Mouse (Mus musculus) embryonic facial prominence, embryonic 10.5 days (tissue): ENCODE results near the gene Polr2i. TPM values are rescaled to one million over a fixed set of nuclear protein-coding genes. Genes with fewer than 3 reads are reported as not detected.
"Not testable (repeated sequence)": the region's sequence is repeated elsewhere in the genome, so short reads cannot be mapped to it uniquely, and the experiment has no call there.

Experiments used
- DNase-seq: peaks from one replicate; pipeline ENCODE4 v3.0.0-alpha.2; 2017; ENCODE audit warnings: low spot score
- H3K27ac ChIP-seq: fragments of 300-500 bp; sonication (generic); replicated peaks from 2 replicates; pipeline ENCODE4 v1.5.1; 2016; ENCODE audit warnings: mild to moderate bottlenecking
- H3K27me3 ChIP-seq: fragments of 300-500 bp; sonication (generic); replicated peaks from 2 replicates; pipeline ENCODE4 v1.6.1; 2016; ENCODE audit warnings: low read depth, mild to moderate bottlenecking; ENCODE audit not compliant: poor library complexity, severe bottlenecking
- H3K36me3 ChIP-seq: fragments of 300-500 bp; sonication (generic); replicated peaks from 2 replicates; pipeline ENCODE4 v1.6.1; 2016; ENCODE audit warnings: mild to moderate bottlenecking, moderate library complexity
- H3K4me1 ChIP-seq: fragments of 300-500 bp; sonication (generic); 2 replicates; pipeline ENCODE4 v1.6.1; 2016
- H3K4me3 ChIP-seq: fragments of 300-500 bp; sonication (generic); 2 replicates; pipeline ENCODE4 v1.5.1; 2016; ENCODE audit warnings: mild to moderate bottlenecking, moderate library complexity
- H3K9me3 ChIP-seq: fragments of 300-500 bp; sonication (generic); 2 replicates; pipeline ENCODE4 v1.6.1; 2016; ENCODE audit warnings: mild to moderate bottlenecking
- WGBS: fragments of 180-500 bp; shearing (Covaris S2); methylation state at CpG from one replicate; pipeline ENCODE4 v1.1.7; 2016; 5-methylcytosine and 5-hydroxymethylcytosine counted together
- polyA plus RNA-seq: library from polyadenylated mRNA; unstranded; fragments of >200 nt; fragmentation: Nextera tagmentation; extraction: Ambion mirVana; gene quantifications from 2 replicates; pipeline ENCODE4 v1.2.1, GENCODE M21; 2016

The Polr2i gene
- polyA plus RNA-seq, 1 experiment from 2014 or later: 174 TPM

- no peaks in the 10 kb centered on the region for H3K9me3 ChIP-seq
- DNase-seq: no peak
- H3K27me3 ChIP-seq: no peaks in the 10 kb centered on the region
- peaks cover 23% of the 10 kb centered on the region for H3K4me1 ChIP-seq
- H3K27ac ChIP-seq: no peak overlapping the region
- no peak overlapping the region for H3K4me3 ChIP-seq
- H3K36me3 ChIP-seq: peaks cover 31% of the 10 kb centered on the region
- 86% methylated on average over 8 of the region's 8 CpGs for WGBS
Measured at GRCm38 (mm10) chr7:30235091-30235490, 3.3 kb downstream of the Polr2i start.

- Histone ChIP-seq H3K4me1 (peaks cover 20% of the 10 kb centered on the region), H3K36me3 (peaks cover 37% of the 10 kb centered on the region), H3K27ac (no peak within 1 kb of the TSS), H3K9me3 (no peaks in the 10 kb centered on the region), H3K27me3 (no peaks in the 10 kb centered on the region), H3K4me3 (no peak within 1 kb of the TSS)
- WGBS: 84% methylated on average over 4 of the region's 4 CpGs
- DNase-seq: no peak
Measured at GRCm38 (mm10) chr7:30235625-30236024, 3.9 kb downstream of the Polr2i start, which contains the start of gene Ovol3. Ovol3 (minus strand) TSS chr7:30235725.

- H3K27me3 ChIP-seq, H3K4me3 ChIP-seq, H3K9me3 ChIP-seq, H3K27ac ChIP-seq, DNase-seq: not testable (repeated sequence)
- WGBS: 86% methylated on average over 3 of the region's 3 CpGs
- Histone ChIP-seq H3K36me3 (peaks cover 54% of the 10 kb centered on the region), H3K4me1 (peaks cover 14% of the 10 kb centered on the region)
Measured at GRCm38 (mm10) chr7:30237374-30237773, 5.6 kb downstream of the Polr2i start.

GRCm38 (mm10) chr7:30251956-30252954, 20.5 kb downstream of the Polr2i start:
- peaks cover 78% of the 10 kb centered on the region for H3K36me3 ChIP-seq
- H3K4me3 ChIP-seq: no peak overlapping the region
- WGBS: 83% methylated on average over 12 of the region's 12 CpGs
- H3K9me3 ChIP-seq: no peaks in the 10 kb centered on the region
- H3K27me3 ChIP-seq: no peaks in the 10 kb centered on the region
- DNase-seq: no peak
- no peaks in the 10 kb centered on the region for H3K4me1 ChIP-seq
- no peak overlapping the region for H3K27ac ChIP-seq

- Histone ChIP-seq H3K4me1 (no peaks in the 10 kb centered on the region), H3K4me3 (no peak overlapping the region), H3K27me3 (no peaks in the 10 kb centered on the region), H3K27ac (no peak overlapping the region), H3K9me3 (no peaks in the 10 kb centered on the region), H3K36me3 (peaks cover 82% of the 10 kb centered on the region)
- DNase-seq: no peak
- 81% methylated on average over 2 of the region's 2 CpGs for WGBS
Measured at GRCm38 (mm10) chr7:30265041-30265440, 33.3 kb downstream of the Polr2i start.

- Histone ChIP-seq H3K9me3 (no peaks in the 10 kb centered on the region), H3K27me3 (no peaks in the 10 kb centered on the region), H3K36me3 (peaks cover 87% of the 10 kb centered on the region), H3K4me1 (no peaks in the 10 kb centered on the region), H3K4me3 (no peak overlapping the region), H3K27ac (no peak overlapping the region)
- no peak for DNase-seq
- 93% methylated on average over 5 of the region's 5 CpGs for WGBS
Measured at GRCm38 (mm10) chr7:30265531-30265930, 33.8 kb downstream of the Polr2i start.

- Histone ChIP-seq H3K9me3 (no peaks in the 10 kb centered on the region), H3K27me3 (no peaks in the 10 kb centered on the region), H3K36me3 (peaks cover 89% of the 10 kb centered on the region), H3K27ac (no peak overlapping the region), H3K4me1 (no peaks in the 10 kb centered on the region), H3K4me3 (no peak overlapping the region)
- 89% methylated on average over 7 of the region's 7 CpGs for WGBS
- no peak for DNase-seq
Measured at GRCm38 (mm10) chr7:30265935-30266334, 34.2 kb downstream of the Polr2i start.

- Histone ChIP-seq H3K36me3 (peaks cover 89% of the 10 kb centered on the region), H3K9me3 (no peaks in the 10 kb centered on the region), H3K4me3 (no peak overlapping the region), H3K4me1 (no peaks in the 10 kb centered on the region), H3K27me3 (no peaks in the 10 kb centered on the region), H3K27ac (no peak overlapping the region)
- 89% methylated on average over 3 of the region's 3 CpGs for WGBS
- no peak for DNase-seq
Measured at GRCm38 (mm10) chr7:30266780-30267179, 35.0 kb downstream of the Polr2i start.

GRCm38 (mm10) chr7:30269641-30270040, 37.9 kb downstream of the Polr2i start:
- H3K4me3 ChIP-seq: no peak overlapping the region
- WGBS: 90% methylated on average over 4 of the region's 4 CpGs
- H3K27ac ChIP-seq: no peak overlapping the region
- H3K9me3 ChIP-seq: no peaks in the 10 kb centered on the region
- no peaks in the 10 kb centered on the region for H3K4me1 ChIP-seq
- no peaks in the 10 kb centered on the region for H3K27me3 ChIP-seq
- H3K36me3 ChIP-seq: peaks cover 91% of the 10 kb centered on the region
- no peak for DNase-seq

- H3K36me3 ChIP-seq: peaks cover 45% of the 10 kb centered on the region
- no peaks in the 10 kb centered on the region for H3K9me3 ChIP-seq
- no peak overlapping the region for H3K27ac ChIP-seq
- H3K4me1 ChIP-seq: peaks cover 7% of the 10 kb centered on the region
- 77% methylated on average over 6 of the region's 6 CpGs for WGBS
- no peak overlapping the region for H3K4me3 ChIP-seq
- no peak for DNase-seq
- H3K27me3 ChIP-seq: no peaks in the 10 kb centered on the region
Measured at GRCm38 (mm10) chr7:30274383-30274782, 42.6 kb downstream of the Polr2i start.

GRCm38 (mm10) chr7:30278911-30279310, 47.2 kb downstream of the Polr2i start:
- no peak for DNase-seq
- H3K27me3 ChIP-seq: no peaks in the 10 kb centered on the region
- 0 out of 2 replicates have a peak, but pooled peaks cover 1% of the 10 kb centered on the region for H3K36me3 ChIP-seq
- WGBS: 52% methylated on average over 2 of the region's 2 CpGs
- peak overlapping the region; percentile 78; the same call in 1 of the 2 replicates for H3K4me3 ChIP-seq
- H3K9me3 ChIP-seq: no peaks in the 10 kb centered on the region
- no peak overlapping the region for H3K27ac ChIP-seq
- H3K4me1 ChIP-seq: peaks cover 20% of the 10 kb centered on the region

GRCm38 (mm10) chr7:30279536-30279935, 47.8 kb downstream of the Polr2i start:
- Histone ChIP-seq H3K9me3 (no peaks in the 10 kb centered on the region), H3K36me3 (no peaks in the 10 kb centered on the region), H3K4me3 (peak overlapping the region; percentile 78), H3K27ac (peak overlapping the region; percentile 86), H3K27me3 (no peaks in the 10 kb centered on the region), H3K4me1 (peaks cover 20% of the 10 kb centered on the region)
- WGBS: under 1% methylated on average over 6 of the region's 6 CpGs
- DNase-seq: no peak
